Mouse (Mus musculus) G1E (cell line): ENCODE data around the gene Cars2.

Source experiments
- CTCF ChIP-seq: IDR thresholded peaks from 2 replicates; pipeline ENCODE4 v1.5.1; 2012; ENCODE audit warnings: low read depth, low read length, inconsistent platforms, mixed read lengths
- GATA1 ChIP-seq: IDR thresholded peaks from 2 replicates; pipeline ENCODE4 v1.6.1; 2012; ENCODE audit warnings: borderline replicate concordance, low read length, inconsistent platforms, mixed read lengths
- POLR2AphosphoS5 ChIP-seq: IDR thresholded peaks from 2 replicates; pipeline ENCODE4 v1.6.1; 2012; ENCODE audit warnings: low read depth, low read length, inconsistent platforms; ENCODE audit not compliant: insufficient replicate concordance

GRCm38 (mm10) chr8:11497017-11497990, 53.3 kb downstream of the Cars2 start, which contains the start of gene Naxd:
- no peak for TF ChIP-seq CTCF
- no peak for TF ChIP-seq GATA1
- TF ChIP-seq POLR2AphosphoS5, result no peak
